Mouse (Mus musculus) urinary bladder, adult 18-20 months (tissue): ENCODE measurements around the gene Nxpe2.
"Not testable (repeated sequence)": the region's sequence is repeated elsewhere in the genome, so short reads cannot be mapped to it uniquely, and the experiment has no call there.

Experiments
- DNase-seq, 2 experiments: peaks; one replicate each; pipeline ENCODE4 v3.0.0; 2022; ENCODE audit warnings: low spot score in 2 of 2, mixed read lengths in 2 of 2

The Nxpe2 gene

DNA sequence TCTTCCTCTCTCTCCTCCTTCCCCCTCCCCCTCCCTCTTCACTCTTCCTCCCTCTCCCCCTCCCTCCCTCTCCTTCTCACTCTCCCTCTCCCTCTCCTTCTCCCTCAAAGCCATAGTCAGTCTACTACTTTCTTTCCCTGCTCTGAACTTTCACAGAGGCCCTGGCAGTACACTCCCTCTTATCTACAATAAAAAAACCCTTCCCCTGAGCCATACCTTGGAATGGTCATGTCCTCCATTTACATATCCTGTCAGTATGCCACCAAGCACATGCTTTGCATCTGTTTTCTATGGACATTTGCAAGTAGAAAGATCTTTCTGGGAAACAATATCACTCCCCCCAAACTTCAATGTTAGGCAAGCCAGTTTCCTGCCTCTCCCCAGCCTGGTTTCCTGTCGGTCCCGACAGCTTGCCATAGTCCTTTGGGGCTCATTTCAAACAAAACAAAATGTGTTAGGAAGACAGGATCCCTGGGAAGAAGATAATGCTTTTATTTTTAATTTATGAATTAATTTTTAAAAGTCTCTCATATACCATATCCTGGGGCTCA lies at the start of gene Nxpe2:
Nxpe2 (minus strand) TSS at position 307 of the 551 bp plus-strand sequence.
- no peak for DNase-seq

GRCm38 (mm10) chr9:48389983-48390382 lies 36.7 kb upstream of the Nxpe2 start:
- no peak for DNase-seq

GRCm38 (mm10) chr9:48388451-48388850 lies 35.2 kb upstream of the Nxpe2 start:
- DNase-seq = no peak

- DNase-seq = no peak
Measured at GRCm38 (mm10) chr9:48374357-48374756, 21.1 kb upstream of the Nxpe2 start.

DNA sequence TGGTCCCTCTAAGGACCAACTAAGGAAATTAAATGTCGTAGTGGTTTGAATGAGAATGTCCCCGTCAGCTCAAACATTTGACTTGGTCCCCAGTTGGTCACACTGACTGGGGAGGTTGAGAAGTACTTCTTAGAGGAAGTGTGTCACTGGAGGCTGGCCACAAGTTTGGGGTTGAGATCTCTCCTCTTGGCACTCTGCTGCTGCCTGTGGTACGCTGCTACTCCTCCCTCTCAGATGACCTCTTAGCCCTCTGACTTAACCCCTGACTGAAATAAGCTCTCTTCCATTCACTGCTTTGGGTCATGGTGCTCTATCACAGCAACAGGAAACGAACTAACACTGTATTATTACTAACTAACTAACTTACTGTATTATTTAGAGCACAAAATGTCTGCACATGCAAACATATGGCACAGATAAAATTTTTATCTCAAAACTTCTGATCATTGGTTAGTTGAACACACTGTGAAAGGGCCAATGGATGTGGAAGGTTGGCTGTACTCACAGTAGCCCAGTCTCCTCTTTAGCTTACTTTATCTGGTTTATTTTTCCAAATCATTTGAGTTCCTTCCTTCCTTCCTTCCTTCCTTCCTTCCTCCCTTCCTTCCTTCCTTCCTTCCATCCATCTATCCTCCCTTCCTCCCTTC lies 20.1 kb upstream of the Nxpe2 start:
- DNase-seq = no peak

GRCm38 (mm10) chr9:48362743-48363142 lies 9.5 kb upstream of the Nxpe2 start:
- DNase-seq = no peak

DNA sequence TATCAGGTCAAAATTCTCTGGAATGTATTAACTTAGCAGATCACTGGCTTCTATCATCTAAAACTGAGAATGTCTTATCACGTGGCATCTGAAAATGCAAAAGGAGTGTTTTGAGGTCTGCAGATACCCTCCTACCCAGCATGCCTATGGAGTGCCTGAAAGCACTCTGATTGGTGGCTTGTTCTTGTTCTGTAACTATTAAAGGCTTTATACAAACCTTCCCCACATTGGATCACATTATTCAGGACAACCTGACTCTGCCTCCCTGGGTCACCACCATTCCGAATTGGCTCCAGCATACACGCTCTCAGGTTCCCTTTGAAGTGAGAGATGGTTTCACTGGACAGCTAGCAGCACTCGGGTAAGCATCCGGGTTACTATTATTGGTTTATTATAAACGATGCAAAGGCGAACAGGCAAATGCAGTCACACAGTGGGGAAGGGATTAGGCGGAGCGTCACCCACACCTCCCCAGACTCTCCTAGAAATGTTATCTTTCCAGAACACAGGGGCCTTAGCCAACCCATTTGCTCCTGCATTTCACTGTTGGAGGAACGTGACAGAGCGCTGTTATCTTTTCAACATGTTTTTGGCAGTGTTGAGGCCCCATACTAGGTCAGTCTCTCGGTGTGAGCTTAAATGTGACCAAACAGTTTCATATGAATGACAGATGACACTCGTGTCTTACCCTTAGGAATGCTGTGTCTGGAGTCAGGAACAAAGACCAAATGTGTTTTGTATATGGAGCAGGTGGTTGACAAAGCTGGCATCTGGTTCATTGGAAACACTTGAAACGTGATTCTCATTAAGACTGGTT lies 8.8 kb upstream of the Nxpe2 start:
- DNase-seq = no peak

DNA sequence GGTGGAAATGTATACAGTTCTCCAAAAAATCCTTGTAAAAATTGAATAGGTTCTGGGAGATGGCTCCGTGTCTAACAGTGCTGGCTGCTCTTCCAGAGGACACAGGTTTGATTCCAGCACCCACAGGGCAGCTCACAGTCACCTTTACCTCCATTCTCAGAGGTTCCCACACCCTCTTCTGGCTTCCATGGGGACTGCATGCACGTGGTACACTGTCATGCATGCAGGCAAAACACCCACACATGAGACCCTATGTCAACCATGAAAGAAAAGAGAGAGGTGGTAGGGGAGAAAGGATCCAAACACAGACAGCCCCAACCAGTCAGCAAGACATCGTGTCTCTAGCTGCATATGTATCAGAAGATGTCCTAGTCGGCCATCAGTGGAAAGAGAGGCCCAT lies 7.6 kb upstream of the Nxpe2 start:
- no peak for DNase-seq

- DNase-seq = no peak
Measured at GRCm38 (mm10) chr9:48357097-48357496, 3.8 kb upstream of the Nxpe2 start.

GRCm38 (mm10) chr9:48354793-48355192 lies 1.5 kb upstream of the Nxpe2 start:
- DNase-seq = peak; percentile 41 to 45

DNA sequence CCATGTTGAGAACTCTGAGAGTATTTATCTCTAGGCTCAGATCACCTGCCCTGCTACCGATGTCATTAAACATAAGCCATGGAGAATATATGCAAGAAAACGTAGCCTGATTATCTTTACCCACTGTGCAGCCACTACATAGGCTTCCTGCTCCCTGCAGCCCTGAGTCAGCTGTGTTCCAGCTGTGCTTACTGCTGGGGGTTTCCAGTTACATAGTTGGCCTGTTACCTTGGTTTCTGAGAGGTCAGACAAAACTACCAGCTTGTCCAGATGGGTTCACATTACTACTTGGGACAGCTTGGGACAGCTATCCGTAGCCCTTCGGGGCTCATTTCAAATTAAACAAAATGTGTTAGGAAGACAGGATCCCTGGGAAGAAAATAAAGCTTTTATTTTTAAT lies 868 bp upstream of the Nxpe2 start:
- no peak for DNase-seq

GRCm38 (mm10) chr9:48345866-48346265 lies 7.4 kb downstream of the Nxpe2 start:
- DNase-seq = no peak

DNA sequence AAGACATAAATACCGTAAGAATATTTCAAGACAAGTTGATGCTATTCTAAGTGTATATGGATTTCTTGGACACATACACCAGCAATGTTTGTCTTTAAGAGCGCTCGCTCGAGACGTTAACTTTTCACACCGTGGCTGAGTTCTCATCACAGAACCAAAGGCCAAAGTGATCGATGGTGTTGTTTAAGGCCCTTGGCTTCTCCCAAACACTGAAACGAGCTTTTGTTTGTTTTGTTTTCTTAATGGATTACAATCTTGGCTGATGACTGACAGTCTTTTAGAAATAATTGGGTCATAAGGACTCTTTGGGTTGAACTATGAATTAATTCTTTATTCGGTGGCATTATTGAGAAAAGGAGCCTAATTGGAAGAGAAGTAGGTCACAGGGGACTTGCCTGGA lies 7.8 kb downstream of the Nxpe2 start:
- DNase-seq = no peak

GRCm38 (mm10) chr9:48340708-48341380 lies 12.4 kb downstream of the Nxpe2 start:
- no peak for DNase-seq

DNA sequence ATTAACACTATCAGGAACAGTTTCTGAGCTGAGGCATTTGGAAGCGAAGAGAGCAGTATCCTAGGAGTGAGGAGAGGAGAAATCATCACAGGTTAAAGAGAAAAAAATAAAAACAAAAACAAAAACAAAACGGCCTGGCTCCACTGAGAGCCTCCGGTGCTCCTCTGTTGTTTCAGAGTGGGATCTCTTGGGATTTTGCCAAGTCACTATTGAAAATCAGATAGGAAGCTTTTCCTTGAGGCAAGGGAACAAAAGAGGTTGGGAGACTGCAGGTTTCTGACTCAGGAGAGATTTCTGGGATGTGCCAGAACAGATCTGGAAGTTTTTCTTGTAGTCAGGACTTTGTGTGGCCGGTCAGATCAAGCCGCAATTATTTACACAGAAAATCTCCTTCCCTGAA lies 13.7 kb downstream of the Nxpe2 start:
- DNase-seq = no peak

- no peak for DNase-seq
Measured at GRCm38 (mm10) chr9:48338783-48339455, 14.3 kb downstream of the Nxpe2 start.

DNA sequence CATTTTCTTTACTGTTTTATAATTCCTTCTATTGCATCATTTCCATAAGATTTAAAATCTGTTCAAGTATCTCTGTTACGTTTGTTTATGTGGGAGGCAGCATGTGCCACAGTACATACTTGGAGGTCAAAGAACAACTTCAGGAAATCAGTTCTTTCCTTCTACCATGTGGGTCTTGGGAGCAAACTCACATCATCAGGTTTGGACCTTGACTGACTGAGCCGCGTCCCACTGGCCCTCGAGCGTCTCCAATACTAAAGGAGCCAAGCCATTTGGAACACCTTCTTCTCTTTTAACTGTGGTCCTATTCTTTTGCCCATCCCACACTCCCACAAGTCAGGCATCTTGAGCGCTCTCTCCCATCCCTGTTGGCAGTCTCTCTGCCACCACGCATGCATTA lies 23.7 kb downstream of the Nxpe2 start:
- no peak for DNase-seq

- DNase-seq = no peak
Measured at GRCm38 (mm10) chr9:48326338-48326737, 26.9 kb downstream of the Nxpe2 start.

- DNase-seq = no peak
Measured at GRCm38 (mm10) chr9:48315825-48316224, 37.4 kb downstream of the Nxpe2 start.

DNA sequence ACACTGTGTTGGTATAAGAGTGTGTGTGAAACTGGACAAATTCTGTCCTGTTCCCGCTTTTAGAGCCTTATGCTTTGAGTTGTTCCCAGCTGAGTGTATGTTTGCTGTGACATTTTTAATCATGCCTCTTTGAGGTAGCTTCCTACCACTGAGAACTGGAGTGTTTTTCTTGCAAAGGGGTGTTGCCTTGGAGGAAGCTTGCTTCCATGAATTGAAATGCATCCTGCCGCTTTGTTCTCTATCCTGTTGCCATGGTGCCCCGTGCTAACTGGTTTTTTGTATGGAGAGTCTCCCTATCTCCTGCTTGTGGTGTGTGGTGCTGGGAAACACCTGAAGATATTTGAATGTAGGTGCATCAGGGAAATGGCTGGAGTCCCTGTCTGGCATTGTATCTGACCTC lies 39.1 kb downstream of the Nxpe2 start:
- DNase-seq = no peak

GRCm38 (mm10) chr9:48311241-48311640 lies 42.0 kb downstream of the Nxpe2 start:
- no peak for DNase-seq

GRCm38 (mm10) chr9:48303564-48303963 lies 49.7 kb downstream of the Nxpe2 start:
- DNase-seq = not testable (repeated sequence)
